Mouse (Mus musculus): Measurements from ENCODE around the gene Tm4sf19.

Tm4sf19 gene

GRCm38 (mm10) chr16:32431926-32432325, 31.6 kb downstream of the Tm4sf19 start:
- WGBS, result 96% methylated on average over 1 of the region's 1 CpGs

DNA sequence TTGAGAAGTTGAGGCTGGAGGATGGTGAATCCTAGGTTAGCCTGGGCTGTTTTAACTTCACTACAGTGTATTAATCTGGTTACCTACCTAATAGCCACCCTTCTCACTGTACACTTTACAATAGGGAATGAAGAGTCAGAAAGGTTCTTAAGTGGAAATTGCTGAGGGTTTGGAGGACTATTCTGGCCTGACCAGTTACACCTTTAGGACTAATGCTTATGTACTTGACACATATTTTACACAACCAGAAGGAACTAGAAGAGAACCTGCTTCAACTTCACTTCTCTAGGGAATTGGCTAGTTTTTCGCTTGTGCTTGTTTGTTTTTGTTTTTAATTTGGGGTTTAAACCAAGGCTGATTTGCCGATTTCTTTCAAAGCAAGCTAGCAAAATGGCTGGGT, 32.8 kb downstream of the Tm4sf19 start:
- 81% methylated on average over 2 of the region's 2 CpGs for WGBS

GRCm38 (mm10) chr16:32434066-32434465, 33.8 kb downstream of the Tm4sf19 start:
- WGBS, result 20% methylated on average over 6 of the region's 6 CpGs

DNA sequence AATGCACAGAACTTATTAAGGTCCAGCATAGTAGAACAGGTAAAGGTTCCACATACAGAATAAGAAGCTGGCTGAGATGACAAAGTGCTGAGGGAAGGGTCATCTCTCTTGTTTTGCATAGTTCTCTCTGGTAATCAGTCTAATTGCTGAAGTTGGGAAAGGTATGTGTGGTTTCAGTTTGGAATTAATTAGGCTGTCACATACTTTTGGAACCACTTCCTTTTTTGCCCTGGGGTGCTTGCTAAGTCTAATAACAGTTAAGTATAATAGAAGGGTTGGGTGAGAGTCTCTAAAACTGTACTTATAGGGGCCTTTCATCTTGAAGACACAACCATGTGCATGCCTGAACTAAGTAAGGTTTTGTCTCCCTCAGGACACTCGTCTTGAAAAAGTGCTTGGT, 36.4 kb downstream of the Tm4sf19 start:
- 61% methylated on average over 1 of the region's 1 CpGs for WGBS

DNA sequence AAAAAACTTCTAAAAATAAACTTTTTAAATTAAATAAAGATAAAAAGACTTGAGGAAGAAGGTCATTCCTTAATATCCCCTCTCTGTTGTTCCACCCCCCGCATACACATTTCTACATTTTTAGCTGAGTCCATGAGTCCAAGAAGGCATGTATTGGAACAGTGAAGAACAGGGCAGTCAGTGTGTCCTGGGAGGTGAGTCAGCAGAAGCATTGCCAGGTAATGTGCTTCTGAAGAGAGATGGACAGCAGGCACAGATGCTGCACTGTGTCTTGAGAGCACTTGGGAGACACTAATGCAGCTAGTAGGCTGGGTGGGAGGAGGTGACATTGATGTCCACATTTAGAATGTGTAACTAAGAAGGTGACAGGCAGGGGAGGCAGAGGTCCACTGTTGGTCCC, 37.0 kb downstream of the Tm4sf19 start:
- 100% methylated on average over 1 of the region's 1 CpGs for WGBS

DNA sequence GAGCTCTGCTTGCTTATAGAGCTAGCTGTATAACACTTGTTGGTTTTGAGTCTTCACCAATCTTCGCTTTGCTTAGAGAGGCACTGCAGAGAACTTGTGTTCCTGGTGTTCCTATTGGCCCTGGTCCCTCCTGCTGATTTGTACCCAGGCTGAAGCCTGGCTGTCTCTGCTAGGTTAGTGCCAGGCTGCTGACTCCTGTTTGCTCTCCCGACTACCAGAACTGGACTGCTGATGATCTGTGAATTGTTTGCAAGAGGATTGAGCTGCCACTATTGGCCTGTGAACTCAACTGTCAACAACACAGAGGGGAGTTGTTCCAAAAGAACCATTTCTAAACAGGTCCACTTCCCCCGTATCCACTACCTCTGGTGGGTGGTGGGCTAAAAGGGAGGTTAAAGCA, 41.1 kb downstream of the Tm4sf19 start:
- WGBS, result 79% methylated on average over 3 of the region's 3 CpGs

GRCm38 (mm10) chr16:32444615-32445014, 44.3 kb downstream of the Tm4sf19 start:
- WGBS, result 92% methylated on average over 3 of the region's 3 CpGs

- WGBS, result 97% methylated on average over 1 of the region's 1 CpGs
Measured at GRCm38 (mm10) chr16:32445558-32445957, 45.3 kb downstream of the Tm4sf19 start.

- WGBS, result 90% methylated on average over 2 of the region's 2 CpGs
Measured at GRCm38 (mm10) chr16:32446563-32447138, 46.3 kb downstream of the Tm4sf19 start.

DNA sequence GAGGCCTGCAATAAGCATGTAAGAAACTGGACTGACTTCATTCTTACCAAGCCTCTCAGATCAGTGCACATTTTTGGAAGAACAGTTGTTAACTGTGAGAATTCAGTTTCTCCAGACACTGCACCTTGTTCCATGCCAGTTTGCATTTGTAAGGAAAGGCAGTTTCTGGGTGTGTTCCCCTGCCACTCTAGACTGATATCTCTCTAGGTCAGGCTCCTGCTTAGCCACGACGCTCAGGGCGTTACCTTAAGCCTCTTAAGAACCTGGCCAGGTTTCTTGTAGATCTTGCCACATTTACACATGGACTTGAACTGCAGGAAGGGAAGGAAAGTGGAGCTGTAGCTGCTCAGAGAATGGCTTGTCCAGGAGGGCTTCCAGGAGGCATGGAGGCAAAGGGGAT, 49.4 kb downstream of the Tm4sf19 start:
- 82% methylated on average over 3 of the region's 3 CpGs for WGBS

GRCm38 (mm10) chr16:32450133-32450532, 49.8 kb downstream of the Tm4sf19 start:
- 99% methylated on average over 2 of the region's 2 CpGs for WGBS

GRCm38 (mm10) chr16:32453102-32453501, 52.8 kb downstream of the Tm4sf19 start:
- WGBS, result 91% methylated on average over 8 of the region's 8 CpGs

DNA sequence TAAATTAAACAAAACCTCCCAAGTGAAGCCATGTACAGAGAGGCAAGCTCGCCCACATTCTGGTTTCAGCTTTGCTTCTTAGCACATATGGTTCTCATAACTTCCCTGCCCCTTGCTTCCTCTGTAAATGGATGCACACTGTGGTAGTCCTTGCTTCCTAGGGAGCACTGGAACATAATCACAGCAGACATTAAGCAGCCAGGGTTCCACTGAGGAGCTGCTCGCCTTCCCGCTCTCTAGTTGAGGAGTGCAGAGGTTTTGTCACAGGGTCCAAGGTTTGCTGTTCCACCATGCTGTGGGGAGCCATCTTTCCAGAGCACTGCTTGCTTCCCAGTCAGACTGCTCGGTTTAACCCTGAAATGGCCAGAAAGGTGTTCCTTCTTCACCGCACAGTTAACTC, 54.3 kb downstream of the Tm4sf19 start:
- 87% methylated on average over 5 of the region's 5 CpGs for WGBS

GRCm38 (mm10) chr16:32456761-32457160, 56.5 kb downstream of the Tm4sf19 start:
- WGBS, result 98% methylated on average over 1 of the region's 1 CpGs
